Mouse (Mus musculus): Measurements from ENCODE around the gene Gm2004.
"Not testable (repeated sequence)": the region's sequence is repeated elsewhere in the genome, so short reads cannot be mapped to it uniquely, and the experiment has no call there.

Gene Gm2004

GRCm38 (mm10) chr2:176149725-176150124 lies at the start of gene Gm2004:
Gene Gm2004 (minus strand): TSS chr2:176149825.
- not testable (repeated sequence) for DNase-seq (ENCODE audit: low spot score in 2 of 2)
